Mouse (Mus musculus) ES-Bruce4 (cell line): ENCODE measurements around the gene Appbp2.

Experiments used
- CTCF ChIP-seq: IDR thresholded peaks from one replicate; pipeline ENCODE4 v1.8.1; 2011; ENCODE audit warnings: low read depth, low read length
- POLR2A ChIP-seq: IDR thresholded peaks from one replicate; pipeline ENCODE4 v1.8.1; 2011; ENCODE audit warnings: low read length; ENCODE audit not compliant: insufficient read depth

DNA sequence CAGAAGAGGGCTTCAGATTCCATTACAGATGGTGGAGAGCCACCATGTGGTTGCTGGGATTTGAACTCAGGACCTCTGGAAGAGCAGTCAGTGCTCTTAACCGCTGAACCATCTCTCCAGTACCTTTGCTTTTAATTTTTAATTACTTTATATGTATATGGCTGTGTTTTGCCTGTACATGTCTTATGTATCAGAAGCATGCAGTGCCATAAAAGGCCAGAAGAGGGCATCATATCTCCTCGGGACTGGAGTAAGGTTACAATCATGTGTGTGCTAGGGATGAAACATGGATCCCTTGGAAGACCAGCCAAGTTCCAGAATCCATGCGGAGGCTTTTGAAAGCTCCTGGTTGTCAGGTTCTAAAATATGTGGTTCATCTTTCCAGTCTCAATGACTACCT lies 35.7 kb upstream of the Appbp2 start:
- TF ChIP-seq POLR2A = no peak
- TF ChIP-seq CTCF = no peak
